Mouse (Mus musculus): ENCODE measurements at regions not wholly inside any gene's neighbourhood (a gene's known extent, or its start where the extent isn't known, plus 50 kb on each side); places are given as distances from the start of the nearest gene placed in this dataset.

DNA sequence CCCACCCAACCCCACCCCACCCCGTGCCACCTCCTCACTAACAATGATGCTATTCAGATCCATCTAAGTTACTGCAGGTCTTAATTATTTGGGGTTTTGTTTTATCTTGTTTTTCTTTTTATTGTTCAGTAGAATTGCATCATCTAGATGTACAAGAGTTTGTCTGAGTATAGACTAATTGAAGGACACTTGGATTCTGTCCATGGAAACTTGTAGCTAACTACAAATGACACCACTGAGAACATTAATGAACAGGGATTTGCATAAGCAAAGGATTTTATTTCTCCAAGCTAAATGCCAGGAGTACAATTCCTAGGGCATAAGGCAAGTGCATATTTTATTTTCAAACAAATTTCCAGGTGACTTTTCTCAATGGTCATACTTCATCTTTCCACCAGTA, 318.4 kb upstream of the Slc7a11 start:
- DNase-seq (ENCODE audit: low read depth in 2 of 2, low spot score in 2 of 2), result no peak

DNA sequence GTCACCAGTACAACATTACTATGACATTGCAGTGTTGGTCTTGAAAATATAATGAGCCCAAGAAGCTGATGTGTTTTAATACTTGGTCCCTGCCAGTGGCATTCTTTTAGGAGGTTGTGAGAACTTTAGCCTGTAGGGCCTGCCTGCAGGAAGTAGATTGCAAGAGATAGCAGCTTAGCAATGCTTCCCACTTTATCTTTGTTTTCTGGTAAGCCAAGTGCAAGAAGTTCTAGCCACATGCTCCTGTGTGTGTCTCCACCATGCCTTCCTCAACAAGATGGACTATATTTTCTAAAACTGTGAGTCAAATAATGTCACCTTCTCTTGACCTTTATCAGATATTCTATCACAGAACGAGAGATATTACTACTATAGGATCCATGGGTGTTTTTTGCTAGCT, 314.7 kb upstream of the Slc7a11 start:
- no peak for DNase-seq (ENCODE audit: low read depth in 2 of 2, low spot score in 2 of 2)

DNA sequence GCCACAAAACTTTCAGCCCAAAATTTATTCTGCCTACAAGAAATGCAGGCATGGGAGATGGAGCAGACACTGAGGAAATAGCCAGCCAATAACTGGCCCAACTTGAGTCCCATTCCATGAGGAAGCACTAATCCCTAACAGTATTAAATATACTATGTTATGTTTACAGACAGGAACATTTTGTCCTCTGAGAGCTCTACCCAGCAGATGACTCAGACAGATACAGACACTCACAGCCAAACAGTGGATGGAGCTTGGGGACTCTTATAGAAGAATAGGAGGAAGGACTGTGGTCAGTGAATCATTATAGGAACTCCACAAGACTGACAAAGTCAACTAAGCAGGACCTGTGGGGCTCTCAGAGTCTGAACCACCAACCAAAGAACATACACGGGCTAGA, 293.8 kb upstream of the Slc7a11 start:
- DNase-seq (ENCODE audit: low read depth in 2 of 2, low spot score in 2 of 2), result no peak

DNA sequence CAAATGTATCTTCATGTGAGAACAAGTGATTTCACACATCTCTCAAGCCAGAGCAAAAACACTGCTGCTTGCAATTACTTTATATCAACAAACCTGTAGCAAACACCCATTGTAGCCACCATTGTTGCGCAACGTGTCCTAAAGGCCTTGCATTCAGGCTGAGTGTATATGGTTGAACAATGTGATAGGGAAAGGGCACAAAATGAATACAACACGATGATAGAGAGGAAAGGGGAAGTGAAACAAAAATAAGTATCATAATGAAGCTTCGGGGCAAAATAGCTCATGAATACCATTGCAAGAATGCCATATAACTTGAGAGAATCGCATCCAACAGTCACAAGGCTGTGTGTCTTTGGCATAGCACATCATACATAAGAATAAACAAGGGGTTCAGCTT, 275.6 kb upstream of the Slc7a11 start:
- no peak for DNase-seq (ENCODE audit: low read depth in 2 of 2, low spot score in 2 of 2)

DNA sequence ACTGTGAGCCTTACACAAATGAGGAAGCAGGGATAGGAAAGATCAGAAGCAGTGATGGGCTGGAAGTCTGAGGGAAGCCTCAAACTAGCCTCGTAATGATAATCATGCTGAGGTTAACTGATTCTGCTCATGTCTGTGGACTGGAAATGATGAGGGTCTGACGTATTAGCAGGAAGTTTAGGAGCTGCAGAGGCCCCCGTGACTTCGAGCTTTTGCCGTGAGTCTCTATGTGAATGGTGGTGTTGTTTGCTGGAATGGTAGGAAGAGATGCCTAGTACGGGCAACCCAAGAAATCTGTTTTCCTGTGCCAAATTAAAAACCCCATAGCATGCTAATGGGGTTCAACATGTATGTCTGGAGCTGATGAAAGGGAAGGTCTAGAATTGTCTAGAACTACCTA, 270.0 kb upstream of the Slc7a11 start:
- no peak for DNase-seq (ENCODE audit: low read depth in 2 of 2, low spot score in 2 of 2)

DNA sequence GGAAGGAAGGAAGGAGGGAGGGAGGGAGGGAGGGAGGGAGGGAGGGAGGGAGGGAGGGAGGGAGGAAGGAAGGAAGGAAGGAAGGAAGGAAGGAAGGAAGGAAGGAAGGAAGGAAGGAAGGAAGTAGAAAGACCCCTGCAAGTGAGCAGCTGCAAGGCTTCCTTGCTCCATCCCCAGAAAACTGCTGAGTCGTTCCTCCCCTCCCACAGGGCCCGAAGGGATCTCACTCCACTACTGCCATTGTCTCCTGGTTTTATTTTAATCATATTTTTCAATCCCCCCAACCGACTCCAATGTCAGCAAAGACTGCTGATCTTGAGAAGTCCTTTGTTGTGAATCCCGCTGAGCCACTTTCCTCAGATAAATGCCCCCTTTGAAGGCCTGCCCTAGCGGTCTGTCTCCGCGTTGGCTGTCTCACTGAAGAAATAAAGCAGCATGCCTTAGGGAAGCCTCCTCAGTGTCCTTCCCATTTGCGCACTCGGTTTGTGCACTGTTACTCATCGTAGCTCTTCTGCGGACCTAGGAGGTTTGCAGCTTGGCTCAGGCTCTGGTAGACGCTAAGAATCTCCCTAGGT, 266.1 kb upstream of the Slc7a11 start:
- DNase-seq (ENCODE audit: low read depth in 2 of 2, low spot score in 2 of 2), result no peak

DNA sequence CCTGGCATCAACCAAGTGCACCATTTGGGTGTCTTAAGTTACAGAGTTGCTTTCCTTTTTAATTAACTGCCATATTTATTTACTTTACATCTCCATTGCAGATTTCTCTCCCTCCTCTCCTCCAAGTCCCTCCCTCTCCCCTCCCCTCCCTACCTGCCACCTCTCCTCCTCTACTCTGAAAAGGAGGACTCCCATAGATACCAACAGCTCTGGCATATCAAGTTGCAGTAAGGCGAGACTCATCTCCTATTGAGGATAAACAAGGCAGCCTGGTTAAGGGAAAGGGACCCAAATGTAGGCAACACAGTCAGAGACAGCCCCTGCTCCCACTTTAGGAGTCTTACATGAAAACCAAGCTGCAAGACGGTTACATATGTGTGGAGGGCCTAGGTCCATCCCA, 263.3 kb upstream of the Slc7a11 start:
- no peak for DNase-seq (ENCODE audit: low read depth in 2 of 2, low spot score in 2 of 2)

DNA sequence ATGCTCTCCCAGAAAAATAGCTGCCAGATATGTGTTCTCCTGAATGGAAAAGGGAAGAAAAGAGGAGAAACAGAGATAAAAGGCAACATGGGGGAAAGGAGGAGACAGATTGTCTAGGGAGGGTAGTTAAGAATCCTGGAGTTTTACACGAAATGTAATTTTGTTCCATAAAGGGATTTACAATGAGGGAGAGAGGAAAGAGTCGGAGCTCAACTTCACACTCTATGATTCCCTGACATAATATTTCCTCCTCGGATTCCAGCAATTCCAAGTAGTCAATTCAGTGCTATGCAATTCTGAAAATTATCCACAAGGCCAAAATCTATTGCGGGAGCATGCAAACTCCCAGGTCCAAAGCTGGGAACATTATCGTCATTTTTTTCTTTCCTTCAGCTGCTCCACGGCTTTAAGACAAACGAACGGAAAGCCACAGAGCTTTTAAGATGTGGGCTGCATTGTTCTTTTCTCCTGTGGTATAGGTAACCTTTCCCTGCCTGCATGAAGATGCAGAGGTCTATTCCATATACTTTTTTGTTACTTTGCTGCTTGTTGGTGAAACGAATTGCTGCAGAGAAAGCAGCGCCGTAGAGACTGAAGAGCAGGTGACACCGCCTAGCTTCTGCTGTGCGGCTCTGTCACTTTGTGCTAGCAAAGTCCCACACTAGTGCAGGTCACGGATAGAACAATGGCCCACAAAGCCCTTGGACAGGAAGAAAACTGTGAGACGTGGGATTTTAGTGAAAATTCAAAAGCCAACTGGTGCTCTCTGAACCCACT, 251.7 kb upstream of the Slc7a11 start:
- no peak for DNase-seq (ENCODE audit: low read depth in 2 of 2, low spot score in 2 of 2)

DNA sequence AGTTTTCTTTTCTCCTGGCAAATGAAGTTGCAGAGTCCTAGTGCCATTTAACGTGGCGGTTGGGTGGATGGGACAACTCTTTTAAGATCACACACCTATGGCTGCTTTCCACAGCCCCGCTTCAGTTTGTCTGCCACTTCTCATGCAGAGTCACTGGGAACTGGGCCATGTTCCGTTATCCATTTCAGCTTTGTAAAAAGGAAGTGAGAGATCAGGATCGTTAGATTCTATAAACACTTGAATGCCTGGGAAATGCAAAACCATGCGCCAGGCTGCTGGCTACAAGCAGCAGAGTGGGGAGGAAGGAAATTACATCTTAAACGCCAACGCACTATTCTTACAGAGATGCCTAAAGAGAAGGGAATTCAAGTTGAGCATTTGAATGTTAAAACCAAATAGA, 251.1 kb upstream of the Slc7a11 start:
- no peak for DNase-seq (ENCODE audit: low read depth in 2 of 2, low spot score in 2 of 2)

DNA sequence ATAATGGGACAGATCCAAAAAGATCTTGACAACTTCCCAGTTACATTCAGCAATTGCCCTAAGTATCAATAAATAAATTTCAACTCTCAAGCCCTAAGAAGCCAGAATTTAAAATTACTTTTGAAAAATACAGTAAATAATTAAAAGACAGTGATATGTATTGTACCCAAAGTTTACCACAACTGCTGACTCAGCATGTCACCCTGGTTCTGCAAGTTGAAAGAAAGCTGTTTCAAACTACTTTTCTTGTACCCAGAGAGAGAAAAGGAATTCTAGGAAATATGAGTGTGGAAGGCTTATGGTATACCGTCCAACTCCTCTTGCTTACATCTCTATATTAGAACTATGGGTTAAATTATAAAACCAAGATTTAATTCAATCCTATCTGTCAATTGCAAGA, 248.9 kb upstream of the Slc7a11 start:
- DNase-seq (ENCODE audit: low read depth in 2 of 2, low spot score in 2 of 2), result no peak

DNA sequence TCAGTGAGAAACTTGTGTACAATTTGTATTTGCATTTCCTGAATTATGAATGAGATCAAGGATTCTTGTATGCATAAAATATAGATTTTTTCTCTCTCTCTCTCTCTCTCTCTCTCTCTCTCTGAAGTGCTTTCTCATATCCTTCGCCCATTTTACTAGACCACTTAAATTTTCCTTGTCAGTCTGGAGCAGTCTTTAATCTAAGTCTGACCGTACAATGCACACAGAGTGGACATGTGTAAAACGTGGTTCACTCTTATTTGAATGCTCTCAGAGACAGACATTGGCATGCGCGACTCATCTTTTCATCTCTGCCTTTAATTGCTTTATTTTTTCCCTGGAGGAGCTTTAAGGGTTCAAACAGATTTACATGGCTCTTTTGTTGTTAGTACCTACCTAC, 247.3 kb upstream of the Slc7a11 start:
- DNase-seq (ENCODE audit: low read depth in 2 of 2, low spot score in 2 of 2), result no peak

DNA sequence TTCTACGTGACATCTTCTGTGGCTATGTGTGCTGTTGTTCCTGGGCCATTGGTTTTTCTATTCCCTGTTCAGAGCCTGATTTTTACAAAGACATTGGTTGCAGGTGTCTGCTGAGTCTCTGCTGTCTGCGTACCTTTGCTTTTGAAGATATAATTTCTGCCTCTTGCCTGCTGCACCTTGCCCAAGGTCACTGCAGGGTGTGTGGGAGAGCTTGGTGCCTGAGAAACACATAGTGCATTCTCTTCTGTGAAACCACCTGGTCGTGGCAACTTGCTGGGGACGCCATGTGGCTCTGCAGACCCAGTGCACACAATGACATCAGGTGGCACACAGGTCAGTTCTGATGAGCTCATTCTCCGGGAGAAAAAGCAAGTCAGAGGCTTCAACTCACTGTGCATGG, 246.0 kb upstream of the Slc7a11 start:
- no peak for DNase-seq (ENCODE audit: low read depth in 2 of 2, low spot score in 2 of 2)

DNA sequence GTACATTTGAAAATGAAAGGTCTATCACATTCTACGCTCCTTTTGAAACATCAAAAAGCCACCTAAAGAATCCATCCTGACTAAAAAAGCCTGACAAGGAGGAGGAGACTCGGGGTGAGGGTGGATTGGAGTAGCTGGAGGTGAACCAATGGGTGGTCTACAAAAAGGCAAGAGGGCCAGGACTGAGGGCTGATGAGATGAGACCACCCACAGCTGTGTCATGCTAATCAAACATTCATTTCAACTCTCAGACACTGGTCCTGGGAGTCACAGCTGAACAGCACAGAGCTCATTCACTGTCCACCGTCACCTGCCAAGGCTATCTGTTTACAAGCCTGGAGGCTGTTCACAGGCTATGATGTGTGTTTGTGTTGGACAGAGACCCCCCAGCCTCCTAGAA, 244.3 kb upstream of the Slc7a11 start:
- DNase-seq (ENCODE audit: low read depth in 2 of 2, low spot score in 2 of 2), result no peak

DNA sequence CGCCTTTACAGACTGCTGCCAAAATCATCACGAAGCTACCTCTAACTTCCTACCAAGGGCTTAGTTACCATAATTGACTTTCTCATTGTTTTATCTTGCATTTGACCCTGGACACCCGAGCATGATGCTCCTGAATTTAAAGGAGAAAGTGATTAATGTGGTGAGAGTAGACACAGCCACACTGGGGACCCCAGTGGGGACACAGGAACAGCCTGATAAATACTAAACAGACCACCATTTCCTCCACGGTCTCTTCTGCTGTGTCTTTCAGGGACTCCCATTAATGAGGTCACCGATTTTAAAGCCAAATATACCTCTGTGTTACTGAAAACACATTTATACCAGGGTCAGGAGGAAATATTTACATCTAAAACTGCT, 235.2 kb upstream of the Slc7a11 start:
- DNase-seq (ENCODE audit: low read depth in 2 of 2, low spot score in 2 of 2), result no peak

DNA sequence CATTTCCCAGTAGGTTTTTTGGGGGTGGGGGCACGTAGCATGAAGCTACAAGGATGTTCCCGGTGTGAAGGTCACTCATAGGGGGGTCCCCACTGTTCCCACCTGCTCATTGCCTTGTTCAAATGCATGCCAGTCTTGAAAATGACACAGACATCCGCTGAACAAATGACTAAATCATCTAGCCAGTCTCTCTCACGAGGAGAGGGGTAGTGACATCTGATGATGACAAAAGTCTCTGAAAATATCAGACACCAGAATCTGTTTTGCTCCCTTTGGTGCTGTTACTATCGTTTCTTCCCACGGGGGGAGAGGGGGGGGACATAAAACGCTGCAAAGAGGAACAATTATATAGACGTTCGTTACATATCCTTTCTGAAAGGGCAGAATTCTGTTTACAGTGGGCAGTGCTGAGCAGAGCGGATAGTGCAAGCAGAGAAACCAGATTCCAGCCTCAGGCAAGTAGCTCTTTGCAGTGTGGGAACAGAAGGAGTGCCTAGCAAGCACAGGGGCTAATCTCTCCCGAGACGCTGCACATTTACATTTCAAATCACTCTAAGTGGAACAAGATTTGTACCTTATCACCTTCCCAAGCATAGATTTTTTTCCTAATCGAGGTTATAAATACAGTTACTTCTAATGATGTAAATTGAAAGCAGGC, 234.7 kb upstream of the Slc7a11 start:
- DNase-seq (ENCODE audit: low read depth in 2 of 2, low spot score in 2 of 2), result no peak

DNA sequence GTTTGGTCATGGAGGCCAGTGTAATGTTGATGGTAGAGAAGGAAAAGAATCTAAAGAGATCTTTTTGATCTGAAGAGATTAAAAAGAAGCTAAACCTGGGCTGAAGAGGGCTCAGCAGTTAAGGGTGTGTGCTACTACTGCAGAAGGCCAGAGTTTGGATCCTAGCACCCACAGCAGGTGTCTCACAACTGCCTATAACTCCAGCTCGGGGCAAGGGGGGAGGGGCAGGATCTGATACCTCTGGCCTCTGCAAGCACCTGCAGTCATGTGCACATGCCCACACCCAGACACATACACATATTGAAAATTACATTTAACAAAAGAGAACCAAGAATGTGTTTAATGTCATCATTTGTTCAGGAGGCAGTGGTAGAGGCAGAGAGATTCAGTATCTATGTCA, 232.4 kb upstream of the Slc7a11 start:
- DNase-seq (ENCODE audit: low read depth in 2 of 2, low spot score in 2 of 2), result no peak

DNA sequence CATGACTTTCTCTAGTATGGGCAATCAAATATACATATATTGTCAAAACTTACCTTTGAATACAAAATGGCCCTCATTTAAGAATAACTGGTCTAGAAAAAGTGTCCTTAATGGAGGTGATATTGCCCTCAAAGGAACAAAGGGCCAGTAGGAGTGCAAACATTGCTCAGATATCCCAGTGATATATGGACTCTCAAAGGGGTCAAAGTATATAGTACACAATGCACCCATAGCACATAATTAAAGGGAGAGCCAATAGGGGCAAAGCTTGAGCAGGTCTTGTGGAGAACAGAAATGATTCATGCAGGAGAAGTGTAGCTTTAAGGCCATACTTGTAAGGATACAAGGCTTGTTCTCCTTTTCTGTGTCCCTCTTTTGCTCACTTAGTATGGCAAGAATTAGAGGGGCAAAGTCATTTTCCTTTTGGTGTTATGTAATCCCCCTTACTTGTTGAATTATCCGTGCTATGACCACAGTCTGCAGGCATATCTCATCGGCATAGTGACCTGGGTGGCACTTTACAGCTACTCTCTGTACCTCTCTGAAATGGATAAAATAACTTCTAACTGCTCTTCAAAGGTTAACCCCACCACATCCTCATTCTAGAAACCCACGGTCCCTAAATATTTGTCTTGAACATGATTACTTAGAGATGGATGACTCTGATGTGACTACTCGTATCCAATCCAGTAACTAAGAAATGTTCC, 231.6 kb upstream of the Slc7a11 start:
- DNase-seq (ENCODE audit: low read depth in 2 of 2, low spot score in 2 of 2), result no peak

DNA sequence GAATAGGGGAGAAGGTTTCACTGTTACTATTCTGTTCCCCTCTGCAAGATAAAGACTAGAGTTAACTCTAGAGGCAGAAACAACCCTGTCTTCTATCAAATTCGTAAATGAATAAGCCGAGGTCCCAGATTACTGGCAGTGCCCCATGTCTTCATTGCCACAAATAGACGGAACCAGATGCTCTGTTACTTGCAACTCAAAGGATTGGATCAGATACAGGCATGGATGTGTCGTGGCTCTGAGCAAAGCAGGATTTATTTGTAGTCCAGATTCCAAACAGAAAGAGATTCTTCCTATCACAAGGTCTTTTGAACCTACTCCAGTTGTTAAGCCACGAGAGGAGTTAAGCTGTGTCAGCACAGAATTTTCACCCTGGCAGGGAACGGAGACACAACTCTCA, 221.9 kb upstream of the Slc7a11 start:
- DNase-seq (ENCODE audit: low read depth in 2 of 2, low spot score in 2 of 2), result no peak

DNA sequence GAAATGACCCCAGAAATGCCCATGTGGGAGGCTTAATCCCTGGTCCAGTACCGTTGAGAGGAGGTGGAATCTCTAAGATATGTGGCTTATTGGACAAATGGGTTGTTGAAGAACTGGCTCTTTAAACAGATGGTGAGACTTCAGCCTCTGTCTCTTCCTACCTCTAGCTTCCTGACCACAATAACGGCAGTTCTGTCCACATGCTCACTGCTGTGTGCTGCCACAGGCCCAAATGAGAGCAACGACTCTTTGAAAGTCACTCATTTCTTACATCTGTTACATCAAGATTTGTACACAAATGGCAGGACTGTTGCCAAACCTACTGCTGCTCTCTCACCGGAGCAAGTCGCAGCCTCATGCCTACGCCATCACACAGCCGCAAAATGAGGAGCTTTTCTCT, 217.6 kb upstream of the Slc7a11 start:
- DNase-seq (ENCODE audit: low read depth in 2 of 2, low spot score in 2 of 2), result no peak

DNA sequence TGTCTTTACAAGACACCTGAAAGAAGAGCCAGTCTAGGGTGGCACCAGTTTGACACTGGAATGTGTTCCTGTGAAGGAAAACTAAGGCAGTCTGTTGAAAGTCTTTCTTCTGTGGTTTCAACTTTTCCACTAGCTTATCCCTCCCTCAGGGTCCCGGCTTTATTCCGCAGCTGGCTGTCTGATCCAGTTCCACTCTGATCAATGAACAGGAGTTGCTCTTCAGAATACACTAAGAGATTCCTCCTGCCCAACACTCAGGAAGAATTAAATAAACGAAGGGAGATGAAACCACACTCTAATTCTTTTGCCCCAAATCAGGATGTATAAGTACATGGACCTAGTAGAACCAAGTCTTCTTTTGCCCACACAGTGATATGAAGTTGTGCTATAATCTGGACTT, 217.2 kb upstream of the Slc7a11 start:
- no peak for DNase-seq (ENCODE audit: low read depth in 2 of 2, low spot score in 2 of 2)

DNA sequence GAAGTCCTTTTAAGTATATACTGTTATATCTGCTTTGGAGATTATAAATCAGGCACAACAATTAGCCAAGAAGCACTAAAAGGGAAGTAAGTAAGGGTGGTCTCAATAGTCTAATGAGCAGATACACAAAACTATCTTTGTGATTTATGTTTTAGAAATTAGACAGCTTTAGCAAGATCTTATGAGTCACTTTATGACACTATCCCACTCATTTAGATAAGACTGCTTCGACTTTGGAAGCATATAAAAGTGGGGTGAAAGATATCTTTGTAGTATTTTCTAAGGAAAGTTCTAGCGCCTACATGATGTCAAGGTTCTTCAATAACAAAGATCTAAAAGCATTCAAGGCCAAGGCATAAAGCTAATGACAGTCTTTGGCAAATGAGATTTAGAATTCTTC, 214.5 kb upstream of the Slc7a11 start:
- DNase-seq (ENCODE audit: low read depth in 2 of 2, low spot score in 2 of 2), result no peak

DNA sequence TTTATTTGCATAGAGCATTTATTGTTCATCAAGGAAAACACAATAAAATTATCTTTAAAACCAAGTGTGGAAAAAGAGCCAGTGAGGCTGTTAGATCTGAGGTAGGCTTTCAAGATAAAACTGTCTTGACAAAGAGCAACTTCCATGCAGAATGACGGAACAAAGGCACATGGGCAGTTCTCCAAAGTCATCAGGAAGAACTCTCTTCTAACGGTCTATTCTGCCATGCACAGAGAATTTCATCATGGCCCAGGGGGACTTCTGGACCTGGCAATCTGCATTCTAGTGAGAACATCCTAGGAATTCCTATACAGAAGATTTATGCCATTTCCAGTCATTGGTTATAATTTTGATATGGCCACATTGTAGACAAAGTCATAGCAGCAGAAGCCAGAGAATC, 211.0 kb upstream of the Slc7a11 start:
- DNase-seq (ENCODE audit: low read depth in 2 of 2, low spot score in 2 of 2), result no peak

Measured in CD8-positive naive resting alpha-beta T cell, adult 2 months (primary cell).